Mouse (Mus musculus): Measurements from ENCODE around the gene Taz. TPM values are rescaled to one million over a fixed set of nuclear protein-coding genes. Genes with fewer than 3 reads are reported as not detected.
A peak's percentile ranks its signal among the peaks of the same experiment; 100 is the strongest.

Taz gene
- total RNA-seq, 1 experiment, result 32.8 TPM

DNA sequence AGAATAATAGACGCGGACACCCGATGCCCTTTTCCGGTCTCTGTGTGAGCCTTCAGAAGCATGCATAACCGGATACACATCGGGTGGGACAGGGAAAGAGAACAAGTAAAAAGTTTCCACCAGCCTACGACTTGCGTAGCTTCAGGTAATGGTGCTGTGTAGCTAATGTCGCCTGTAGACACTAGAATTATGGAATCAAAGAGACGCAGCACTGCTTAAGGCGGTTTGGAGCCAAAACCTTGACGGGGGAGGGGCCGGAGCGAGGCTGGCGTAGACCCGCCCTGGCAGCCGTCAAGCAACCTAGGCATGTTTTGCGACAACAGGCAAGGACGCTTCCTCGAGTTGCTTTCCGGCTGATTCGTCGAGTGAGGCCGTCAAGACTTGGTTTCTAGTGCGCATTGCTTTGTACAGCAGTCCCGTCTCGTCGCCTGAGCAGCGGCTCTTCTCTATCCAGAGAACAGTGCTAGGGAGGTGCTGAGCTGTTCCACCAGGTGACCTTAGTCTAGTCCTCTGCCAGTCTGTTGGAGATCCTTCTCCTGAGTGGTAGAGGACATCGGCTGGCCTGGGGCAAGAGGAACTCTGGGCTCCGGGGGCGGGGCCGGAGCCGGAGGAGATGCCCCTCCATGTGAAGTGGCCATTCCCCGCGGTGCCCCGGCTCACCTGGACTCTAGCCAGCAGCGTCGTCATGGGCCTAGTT is 831 bp downstream of the Taz start:
- in situ Hi-C loops (cut with MboI; ENCODE audit: low sequenced_read_pairs in 2 of 2, unreplicated experiment in 2 of 2), result no loop called here
- Histone ChIP-seq H3K9me3 (ENCODE audit: control insufficient read depth, insufficient read depth, low read depth, low read length) (no peaks in the 10 kb centered on the region), H3K27ac (ENCODE audit: insufficient read depth, low read depth, low read length, poor library complexity, severe bottlenecking) (no peak overlapping the region), H3K9ac (ENCODE audit: insufficient read depth, low read depth, low read length, poor library complexity, severe bottlenecking) (peak overlapping the region; percentile 80), H3K4me3 (ENCODE audit: insufficient read depth in 1 of 2, low read depth in 1 of 2, low read length in 2 of 2, poor library complexity in 1 of 2, severe bottlenecking in 1 of 2) (peak overlapping the region; percentile 83 to 93), H3K36me3 (ENCODE audit: control insufficient read depth, insufficient read depth, low read length, poor library complexity, severe bottlenecking) (no peaks in the 10 kb centered on the region), H3K4me1 (ENCODE audit: control insufficient read depth in 2 of 2, insufficient read depth in 2 of 2, low read length in 2 of 2, poor library complexity in 1 of 2) (no peaks in the 10 kb centered on the region)
- TF ChIP-seq MAFK (IDR thresholded peaks at IDR 0.05; ENCODE audit: insufficient read depth, low read depth, low read length), result no peak
- no peak for TF ChIP-seq ZNF384 (IDR thresholded peaks at IDR 0.05; ENCODE audit: low read depth, low read length)
- no peak for DNase-seq (ENCODE audit: low read depth, low spot score)

DNA sequence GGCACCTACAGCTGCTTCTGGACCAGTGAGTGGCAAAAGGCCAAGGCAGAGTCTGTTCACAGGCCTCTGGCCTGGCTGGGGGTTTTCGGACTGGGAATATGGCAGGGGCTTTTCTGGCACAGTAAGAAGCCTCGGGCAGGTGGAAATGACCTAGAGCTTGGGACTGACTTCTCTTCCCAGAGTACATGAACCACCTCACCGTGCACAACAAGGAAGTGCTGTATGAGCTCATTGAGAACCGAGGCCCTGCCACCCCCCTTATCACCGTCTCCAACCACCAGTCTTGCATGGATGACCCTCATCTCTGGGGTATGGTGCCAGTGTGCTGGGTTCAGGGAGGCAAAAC is 1.4 kb downstream of the Taz start:
- in situ Hi-C loops (cut with MboI; ENCODE audit: low sequenced_read_pairs in 2 of 2, unreplicated experiment in 2 of 2), result no loop called here
- Histone ChIP-seq H3K4me1 (ENCODE audit: control insufficient read depth in 2 of 2, insufficient read depth in 2 of 2, low read length in 2 of 2, poor library complexity in 1 of 2) (no peaks in the 10 kb centered on the region), H3K9ac (ENCODE audit: insufficient read depth, low read depth, low read length, poor library complexity, severe bottlenecking) (peak overlapping the region; percentile 80), H3K9me3 (ENCODE audit: control insufficient read depth, insufficient read depth, low read depth, low read length) (no peaks in the 10 kb centered on the region), H3K4me3 (ENCODE audit: insufficient read depth in 1 of 2, low read depth in 1 of 2, low read length in 2 of 2, poor library complexity in 1 of 2, severe bottlenecking in 1 of 2) (peak overlapping the region; percentile 83 to 93), H3K36me3 (ENCODE audit: control insufficient read depth, insufficient read depth, low read length, poor library complexity, severe bottlenecking) (peaks cover 1% of the 10 kb centered on the region; the same call in 1 of the 2 replicates), H3K27ac (ENCODE audit: insufficient read depth, low read depth, low read length, poor library complexity, severe bottlenecking) (no peak overlapping the region)
- TF ChIP-seq ZC3H11A (IDR thresholded peaks at IDR 0.05; ENCODE audit: borderline replicate concordance, low read depth, low read length) (no peak), MAFK (IDR thresholded peaks at IDR 0.05; ENCODE audit: insufficient read depth, low read depth, low read length) (no peak), CHD2 (IDR thresholded peaks at IDR 0.05; ENCODE audit: low read depth, low read length) (no peak), HCFC1 (IDR thresholded peaks at IDR 0.05; ENCODE audit: borderline replicate concordance, insufficient read depth, low read length) (no peak), ZNF384 (IDR thresholded peaks at IDR 0.05; ENCODE audit: low read depth, low read length) (no peak)
- no peak for DNase-seq (ENCODE audit: low read depth, low spot score)

DNA sequence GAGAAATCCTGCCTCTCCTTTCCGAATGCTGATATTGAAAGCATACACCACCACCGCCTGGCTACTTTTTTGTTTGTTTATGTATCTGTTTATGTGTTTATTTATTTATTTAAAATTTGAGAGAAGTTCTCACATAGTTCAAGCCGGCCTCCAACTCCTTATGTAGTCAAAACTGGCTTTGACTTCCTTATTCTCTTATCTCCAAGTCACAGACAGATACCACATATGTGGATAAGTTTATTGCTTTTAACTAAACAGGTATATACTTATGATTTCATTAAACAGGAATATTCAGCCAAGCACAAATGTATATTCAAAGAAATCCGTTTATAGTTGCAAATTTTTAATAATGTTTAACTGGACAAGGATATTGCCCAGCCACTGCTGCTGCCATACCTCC is 11.7 kb downstream of the Taz start:
- Histone ChIP-seq H3K36me3 (ENCODE audit: control insufficient read depth, insufficient read depth, low read length, poor library complexity, severe bottlenecking) (no peaks in the 10 kb centered on the region), H3K27ac (ENCODE audit: insufficient read depth, low read depth, low read length, poor library complexity, severe bottlenecking) (no peak overlapping the region), H3K9ac (ENCODE audit: insufficient read depth, low read depth, low read length, poor library complexity, severe bottlenecking) (no peak overlapping the region), H3K9me3 (ENCODE audit: control insufficient read depth, insufficient read depth, low read depth, low read length) (no peaks in the 10 kb centered on the region), H3K4me3 (ENCODE audit: insufficient read depth in 1 of 2, low read depth in 1 of 2, low read length in 2 of 2, poor library complexity in 1 of 2, severe bottlenecking in 1 of 2) (no peak overlapping the region), H3K4me1 (ENCODE audit: control insufficient read depth in 2 of 2, insufficient read depth in 2 of 2, low read length in 2 of 2, poor library complexity in 1 of 2) (no peaks in the 10 kb centered on the region)
- in situ Hi-C loops (cut with MboI; ENCODE audit: low sequenced_read_pairs in 2 of 2, unreplicated experiment in 2 of 2), result no loop called here
- no peak for DNase-seq (ENCODE audit: low read depth, low spot score)
- TF ChIP-seq ZNF384 (IDR thresholded peaks at IDR 0.05; ENCODE audit: low read depth, low read length) (no peak), MAFK (IDR thresholded peaks at IDR 0.05; ENCODE audit: insufficient read depth, low read depth, low read length) (no peak), HCFC1 (IDR thresholded peaks at IDR 0.05; ENCODE audit: borderline replicate concordance, insufficient read depth, low read length) (no peak), CHD2 (IDR thresholded peaks at IDR 0.05; ENCODE audit: low read depth, low read length) (no peak), ZC3H11A (IDR thresholded peaks at IDR 0.05; ENCODE audit: borderline replicate concordance, low read depth, low read length) (no peak)

DNA sequence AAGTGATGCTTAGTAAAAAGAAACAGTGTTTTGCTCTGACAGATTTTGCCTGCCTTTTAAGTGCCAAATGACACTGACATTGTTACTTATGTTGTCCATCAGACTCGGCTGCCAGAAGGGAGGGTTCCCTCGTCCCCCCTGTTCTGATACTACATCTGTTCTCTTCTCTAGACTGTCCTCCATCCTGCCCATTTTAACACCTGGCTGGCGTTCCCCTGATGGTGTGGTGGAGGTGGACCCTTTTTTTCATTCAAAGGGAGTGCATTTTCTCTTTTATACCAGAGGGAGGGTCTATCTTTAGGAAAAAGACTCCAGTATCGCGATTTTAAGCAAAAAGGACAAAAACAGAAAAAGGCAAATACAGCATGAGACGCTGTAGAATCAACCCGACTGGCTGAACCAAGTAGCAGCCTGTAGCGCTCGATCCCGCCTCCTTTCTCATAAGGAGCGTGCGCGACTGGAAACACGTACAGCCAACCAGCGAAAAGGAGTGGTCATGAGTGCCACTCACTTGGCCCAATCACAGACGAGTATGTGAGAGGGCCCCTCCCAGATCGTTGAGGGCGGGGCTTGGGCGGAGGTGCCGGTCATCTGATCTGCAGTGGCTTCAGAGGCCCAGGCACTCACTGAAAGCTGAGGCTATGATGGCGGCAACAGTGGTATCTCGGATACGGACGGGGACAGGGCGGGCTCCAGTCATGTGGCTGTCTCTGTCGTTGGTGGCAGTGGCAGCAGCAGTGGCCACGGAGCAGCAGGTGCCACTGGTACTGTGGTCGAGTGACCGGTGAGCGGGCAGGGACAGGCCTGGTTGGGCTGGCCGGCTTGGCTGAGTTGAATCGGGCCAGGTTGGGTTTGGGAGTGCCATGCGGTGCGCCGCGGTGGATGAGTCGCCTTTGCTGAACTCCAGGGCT is 15.1 kb downstream of the Taz start, which contains the start of gene Atp6ap1:
Atp6ap1 (plus strand) TSS at position 560 of the 911 bp plus-strand sequence.
- TF ChIP-seq CHD2 (IDR thresholded peaks at IDR 0.05; ENCODE audit: low read depth, low read length) (peak; percentile 80; the same call in 1 of the 2 replicates), HCFC1 (IDR thresholded peaks at IDR 0.05; ENCODE audit: borderline replicate concordance, insufficient read depth, low read length) (no peak), ZC3H11A (IDR thresholded peaks at IDR 0.05; ENCODE audit: borderline replicate concordance, low read depth, low read length) (no peak)
- Histone ChIP-seq H3K27ac (ENCODE audit: insufficient read depth, low read depth, low read length, poor library complexity, severe bottlenecking) (peak within 1 kb of the TSS; percentile 36), H3K4me3 (ENCODE audit: insufficient read depth in 1 of 2, low read depth in 1 of 2, low read length in 2 of 2, poor library complexity in 1 of 2, severe bottlenecking in 1 of 2) (peak within 1 kb of the TSS; percentile 90 to 96), H3K4me1 (ENCODE audit: control insufficient read depth in 2 of 2, insufficient read depth in 2 of 2, low read length in 2 of 2, poor library complexity in 1 of 2) (peaks cover 0 to 2% of the 10 kb centered on the region in 2 experiments; a peak in 1 of 4 replicates), H3K36me3 (ENCODE audit: control insufficient read depth, insufficient read depth, low read length, poor library complexity, severe bottlenecking) (peaks cover 10% of the 10 kb centered on the region), H3K9ac (ENCODE audit: insufficient read depth, low read depth, low read length, poor library complexity, severe bottlenecking) (peak within 1 kb of the TSS; percentile 92), H3K9me3 (ENCODE audit: control insufficient read depth, insufficient read depth, low read depth, low read length) (no peaks in the 10 kb centered on the region)
- in situ Hi-C loops (cut with MboI; ENCODE audit: low sequenced_read_pairs in 2 of 2, unreplicated experiment in 2 of 2), result no loop called here
- peak; percentile 78 for DNase-seq (ENCODE audit: low read depth, low spot score)

Measured in ES-E14 (cell line).